Mouse (Mus musculus) layer of hippocampus, adult 8-10 months (tissue): ENCODE measurements at regions not wholly inside any gene's neighbourhood (a gene's known extent, or its start where the extent isn't known, plus 50 kb on each side); places are given as distances from the start of the nearest gene placed in this dataset.

Experiments used
- DNase-seq, 2 experiments: peaks; one replicate each; pipeline ENCODE4 v3.0.0; 2022; ENCODE audit warnings: low spot score in 2 of 2

- DNase-seq = no peak
Measured at GRCm38 (mm10) chr12:7919709-7920324, 57.6 kb upstream of the Apob start.

- no peak for DNase-seq
Measured at GRCm38 (mm10) chr12:7920888-7921287, 56.6 kb upstream of the Apob start.
